Mouse (Mus musculus) adipocyte (in vitro differentiated cells): ENCODE measurements around the gene Diras2.

Source experiments
- DNase-seq: peaks from one replicate; pipeline ENCODE4 v3.0.0-alpha.2; 2016; ENCODE audit warnings: low spot score

The Diras2 gene

GRCm38 (mm10) chr13:52469795-52470690 is 61.0 kb downstream of the Diras2 start:
- DNase-seq, result no peak

GRCm38 (mm10) chr13:52465141-52465540 is 65.9 kb downstream of the Diras2 start:
- DNase-seq, result no peak

GRCm38 (mm10) chr13:52459982-52460381 is 71.1 kb downstream of the Diras2 start:
- DNase-seq, result no peak

- DNase-seq, result no peak
Measured at GRCm38 (mm10) chr13:52457889-52458324, 73.2 kb downstream of the Diras2 start.

GRCm38 (mm10) chr13:52457177-52457888 is 73.7 kb downstream of the Diras2 start:
- no peak for DNase-seq

- no peak for DNase-seq
Measured at GRCm38 (mm10) chr13:52455329-52455728, 75.8 kb downstream of the Diras2 start.

GRCm38 (mm10) chr13:52454708-52455250 is 76.3 kb downstream of the Diras2 start:
- DNase-seq, result no peak
